Mouse (Mus musculus): ENCODE measurements around the gene Olfr361. TPM values are rescaled to one million over a fixed set of nuclear protein-coding genes. Genes with fewer than 3 reads are reported as not detected.

The Olfr361 gene
- not detected in 2 replicates for polyA plus RNA-seq (2012; rRNA removed)

DNA sequence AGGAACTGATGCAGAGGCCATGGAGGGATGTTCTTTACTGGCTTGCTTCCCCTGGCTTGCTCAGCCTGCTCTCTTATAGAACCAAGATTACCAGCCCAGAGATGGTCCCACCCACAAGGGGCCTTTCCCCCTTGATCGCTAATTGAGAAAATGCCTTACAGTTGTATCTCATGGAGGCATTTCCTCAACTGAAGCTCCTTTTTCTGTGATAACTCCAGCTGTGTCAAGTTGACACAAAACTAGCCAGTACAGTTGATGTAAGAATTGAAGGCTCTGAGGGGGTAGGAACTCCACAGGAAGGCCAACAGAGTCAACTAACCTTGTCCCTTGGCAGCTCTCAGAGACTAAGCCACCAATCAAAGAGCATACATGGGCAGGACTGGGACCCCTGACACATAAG is at the start of gene Olfr361:
Gene Olfr361 (minus strand): TSS at position 101 of the 400 bp plus-strand sequence.

DNA sequence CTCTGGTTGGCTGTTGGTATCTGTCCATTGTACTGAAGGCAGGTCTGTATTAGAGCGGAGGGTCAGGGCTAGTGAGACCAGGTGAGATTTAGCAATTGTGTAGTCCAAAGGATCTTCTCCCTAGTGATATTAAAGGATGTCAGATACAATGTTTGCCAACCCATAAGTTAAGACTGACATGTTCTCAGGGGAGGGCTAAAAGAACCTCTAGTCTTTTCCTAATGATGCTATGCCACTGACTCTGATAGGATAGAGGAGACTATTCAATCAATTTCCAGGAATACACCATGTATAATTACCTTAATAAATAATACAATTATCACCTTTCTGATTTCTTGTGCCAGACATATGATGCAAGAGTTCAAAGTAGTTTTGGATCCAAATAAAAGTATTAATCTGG is 28.7 kb upstream of the Olfr361 start, which contains the start of gene Olfr362:
Gene Olfr362 (minus strand): TSS at position 101 of the 400 bp plus-strand sequence.

DNA sequence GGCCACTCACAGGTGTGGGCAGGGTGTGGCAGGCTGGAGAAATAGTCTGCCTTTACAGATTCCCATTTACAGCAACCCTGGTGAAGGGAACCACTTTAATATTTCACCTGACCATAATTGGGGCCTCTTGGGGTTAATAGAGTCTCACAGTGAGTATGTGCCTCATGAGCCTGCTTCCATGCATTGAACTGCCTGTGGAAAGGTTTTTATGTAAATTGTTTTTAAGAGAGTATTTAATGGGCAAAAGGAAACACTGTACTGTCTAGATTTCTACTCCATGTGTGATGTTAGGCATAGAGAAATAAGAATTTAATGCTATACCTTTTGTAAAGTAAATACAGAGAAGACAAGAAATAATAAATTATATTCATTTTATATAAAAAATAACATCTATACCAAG is 23.6 kb downstream of the Olfr361 start, which contains the start of gene Olfr360:
Gene Olfr360 (plus strand): TSS at position 301 of the 400 bp plus-strand sequence.

Other genes starting within 250 kb of the Olfr361 start
- gene Olfr350, start 243.0 kb downstream of the Olfr361 start, polyA plus RNA-seq (2012; rRNA removed) = not detected in 2 replicates
- gene Olfr351, start 226.6 kb downstream of the Olfr361 start, polyA plus RNA-seq (2012; rRNA removed) = not detected in 2 replicates
- gene Olfr352, start 220.8 kb downstream of the Olfr361 start, polyA plus RNA-seq (2012; rRNA removed) = not detected in 2 replicates
- gene Olfr353, start 196.4 kb downstream of the Olfr361 start, polyA plus RNA-seq (2012; rRNA removed) = not detected in 2 replicates
- gene Olfr354, start 183.6 kb downstream of the Olfr361 start, polyA plus RNA-seq (2012; rRNA removed) = not detected in 2 replicates
- gene Olfr355, start 160.4 kb downstream of the Olfr361 start, polyA plus RNA-seq (2012; rRNA removed) = not detected in 2 replicates
- gene Olfr356, start 152.2 kb downstream of the Olfr361 start, polyA plus RNA-seq (2012; rRNA removed) = not detected in 2 replicates
- not detected in 2 replicates for gene Olfr357, start 95.5 kb downstream of the Olfr361 start, polyA plus RNA-seq (2012; rRNA removed)
- not detected in 2 replicates for gene Olfr358, start 80.0 kb downstream of the Olfr361 start, polyA plus RNA-seq (2012; rRNA removed)
- not detected in 2 replicates for gene Olfr360, start 23.5 kb downstream of the Olfr361 start, polyA plus RNA-seq (2012; rRNA removed)
- not detected in 2 replicates for gene Olfr362, start 28.6 kb upstream of the Olfr361 start, polyA plus RNA-seq (2012; rRNA removed)
- gene Olfr364-ps1, start 50.0 kb upstream of the Olfr361 start, polyA plus RNA-seq (2012; rRNA removed) = not detected in 2 replicates
- not detected in 2 replicates for gene Olfr365, start 98.9 kb upstream of the Olfr361 start, polyA plus RNA-seq (2012; rRNA removed)
- gene Olfr366, start 122.3 kb upstream of the Olfr361 start, polyA plus RNA-seq (2012; rRNA removed) = not detected in 2 replicates
- gene Olfr368, start 237.2 kb upstream of the Olfr361 start, polyA plus RNA-seq (2012; rRNA removed) = not detected in 2 replicates